Mouse (Mus musculus) liver, adult (tissue): ENCODE measurements around the gene N4bp2l2.

Experiments
- GATA4 ChIP-seq: IDR thresholded peaks from 2 replicates; pipeline ENCODE4 v1.6.1; 2014; ENCODE audit warnings: mild to moderate bottlenecking, low read length; ENCODE audit not compliant: insufficient replicate concordance

The N4bp2l2 gene

GRCm38 (mm10) chr5:150644926-150645325 is 21.1 kb downstream of the N4bp2l2 start:
- TF ChIP-seq GATA4: no peak

DNA sequence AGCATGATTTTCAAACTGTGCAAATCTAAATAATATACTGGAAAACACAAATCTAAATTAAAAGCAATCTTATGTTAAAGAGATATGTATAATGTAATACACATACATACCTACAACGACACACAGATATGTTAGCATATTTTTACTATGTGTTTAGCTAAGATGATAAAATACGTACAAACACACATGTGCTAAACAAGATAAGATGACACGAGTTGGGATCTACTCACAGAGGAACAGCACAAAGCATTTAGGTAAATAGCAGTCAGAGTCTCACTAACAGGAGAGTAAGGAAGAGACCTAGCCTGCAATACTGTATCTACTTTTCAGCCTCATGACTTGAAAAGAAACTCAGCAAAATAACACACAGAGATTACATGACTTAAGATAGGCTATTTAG is 24.5 kb downstream of the N4bp2l2 start:
- no peak for TF ChIP-seq GATA4

DNA sequence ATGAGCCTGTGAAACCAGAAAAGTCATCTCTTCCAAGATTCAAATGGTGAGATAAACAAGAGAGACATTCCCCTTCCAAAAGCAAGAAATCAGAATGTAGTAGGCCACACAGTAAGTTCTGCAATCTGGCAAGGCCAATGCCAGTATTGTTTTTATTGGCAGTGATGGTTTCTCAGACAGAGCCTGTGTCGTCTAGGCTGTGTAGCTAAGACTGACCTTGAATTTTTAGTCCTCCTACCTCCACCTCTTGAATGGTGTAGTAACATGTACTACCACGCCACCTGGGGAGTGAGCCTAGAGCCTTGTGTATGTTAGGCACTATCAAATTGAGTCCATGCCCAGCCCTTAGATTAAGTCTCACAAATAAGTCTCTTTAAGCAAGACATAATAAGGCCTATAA is 36.3 kb downstream of the N4bp2l2 start:
- no peak for TF ChIP-seq GATA4

DNA sequence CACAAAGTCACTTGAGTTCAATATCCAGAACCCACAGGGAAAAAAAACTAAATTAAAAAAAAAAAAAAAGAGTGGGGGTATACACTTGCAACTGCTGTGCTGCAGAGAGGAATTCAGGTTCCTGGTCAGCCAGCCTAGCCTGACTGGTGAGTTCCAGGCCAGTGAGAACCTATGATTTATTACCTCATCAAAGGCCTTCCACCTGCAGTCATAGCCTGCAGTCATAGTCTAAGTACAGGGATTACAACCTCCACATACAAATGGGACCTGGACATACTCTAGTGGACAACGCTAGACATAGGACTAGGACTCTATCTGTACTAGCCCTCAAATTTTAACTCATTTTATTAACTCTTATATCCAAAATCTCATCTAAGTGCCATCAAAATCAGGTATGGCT is 36.7 kb downstream of the N4bp2l2 start:
- no peak for TF ChIP-seq GATA4

DNA sequence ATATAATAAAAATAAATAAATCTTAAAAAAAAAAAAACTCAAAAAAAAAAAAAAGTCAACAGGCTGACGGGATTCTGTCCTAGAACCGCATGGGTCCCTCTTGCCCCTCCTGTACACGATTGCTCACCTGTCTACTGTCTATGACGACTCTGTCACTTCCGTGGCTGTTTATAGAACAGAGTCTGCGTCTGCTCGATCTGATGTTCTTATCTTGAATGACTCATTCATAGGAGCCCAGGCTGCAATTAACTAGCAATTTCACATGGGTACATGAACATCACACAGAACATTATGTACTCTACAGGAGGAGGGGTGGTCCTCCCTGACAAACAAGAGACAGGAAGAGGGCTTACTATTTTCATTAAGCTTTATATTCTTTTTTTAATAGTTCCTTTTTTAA is 40.5 kb downstream of the N4bp2l2 start:
- no peak for TF ChIP-seq GATA4

- TF ChIP-seq GATA4: no peak
Observed at GRCm38 (mm10) chr5:150622792-150623191, 43.2 kb downstream of the N4bp2l2 start.

DNA sequence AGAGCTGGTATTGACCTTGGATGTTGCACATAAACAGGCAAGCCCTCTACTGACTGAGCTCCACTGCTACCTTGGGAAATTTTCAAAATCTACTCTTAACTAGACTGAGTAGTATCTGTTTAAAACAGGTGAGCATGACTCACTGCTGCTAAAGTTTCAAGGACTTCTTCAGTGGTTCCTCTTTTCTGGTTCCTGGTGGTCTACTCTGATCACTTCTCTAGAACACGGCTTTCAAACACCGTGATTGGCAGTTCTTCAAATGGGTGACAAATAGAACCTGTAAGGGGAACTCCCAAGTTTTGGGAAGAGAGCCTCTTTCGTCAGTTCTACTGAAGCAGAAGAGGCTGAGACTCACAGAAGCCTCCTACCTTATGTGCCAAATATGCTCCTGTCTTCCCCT is 44.4 kb downstream of the N4bp2l2 start:
- TF ChIP-seq GATA4: no peak

DNA sequence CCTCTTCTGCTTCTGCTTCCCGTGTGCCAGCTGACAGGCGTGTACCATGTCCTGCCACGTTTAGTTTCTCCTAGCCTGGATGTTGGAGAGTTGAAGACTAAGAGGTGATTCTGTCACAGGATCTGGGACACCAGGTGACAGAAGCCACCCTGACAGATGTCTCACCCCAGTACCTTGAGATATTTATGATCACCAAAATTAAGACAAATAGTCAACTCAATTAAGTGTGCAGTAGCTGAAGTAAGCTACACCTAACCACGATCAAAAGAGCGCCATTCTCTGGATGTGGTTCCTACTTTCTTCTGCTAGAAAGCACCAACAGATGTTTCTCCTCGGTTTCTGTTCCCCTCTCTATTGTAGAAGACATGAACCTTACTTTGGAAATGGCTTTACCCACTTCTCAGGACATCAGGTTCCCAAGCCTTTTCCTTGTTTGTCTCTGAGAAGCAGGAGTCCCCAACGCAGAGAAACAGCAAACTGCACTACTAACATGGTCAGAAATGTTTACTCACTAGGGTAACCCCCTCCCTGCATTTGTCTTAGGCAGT is 45.3 kb downstream of the N4bp2l2 start:
- TF ChIP-seq GATA4: no peak

DNA sequence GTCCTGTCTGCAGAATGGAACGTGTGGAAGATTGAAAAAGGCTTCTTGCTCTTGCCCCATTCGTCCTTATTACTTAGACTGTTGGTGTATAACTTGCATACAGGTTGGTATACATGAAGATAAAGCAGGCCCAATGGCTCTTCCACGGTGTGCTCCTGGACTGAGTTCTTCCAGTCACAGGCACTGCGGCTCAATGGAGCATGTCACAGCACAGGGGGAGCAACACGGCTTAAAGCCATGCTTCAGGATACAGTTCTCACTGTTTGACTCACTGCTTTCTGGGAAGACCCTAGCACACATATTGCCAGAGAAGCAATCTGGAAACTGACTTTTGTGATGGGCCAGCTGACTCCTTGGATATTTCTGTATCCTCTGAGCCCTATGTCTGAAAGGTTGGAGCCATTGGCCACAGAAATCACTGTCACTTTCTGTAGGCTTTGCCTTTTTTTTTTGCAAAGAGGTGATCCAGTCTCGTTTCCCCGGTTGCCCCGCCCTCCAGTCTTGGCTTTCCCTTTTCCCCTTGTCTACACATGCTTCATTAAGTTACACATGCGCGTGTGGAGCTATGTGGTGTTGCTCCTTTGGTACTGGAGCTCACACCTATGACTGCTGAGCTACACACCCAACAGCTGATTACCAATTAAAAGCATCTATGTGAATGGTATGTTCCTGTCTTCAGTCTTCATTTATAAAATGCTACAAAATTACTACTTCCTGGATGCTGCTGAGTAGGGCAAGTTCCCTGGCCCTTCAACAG is 47.2 kb downstream of the N4bp2l2 start:
- TF ChIP-seq GATA4: no peak

DNA sequence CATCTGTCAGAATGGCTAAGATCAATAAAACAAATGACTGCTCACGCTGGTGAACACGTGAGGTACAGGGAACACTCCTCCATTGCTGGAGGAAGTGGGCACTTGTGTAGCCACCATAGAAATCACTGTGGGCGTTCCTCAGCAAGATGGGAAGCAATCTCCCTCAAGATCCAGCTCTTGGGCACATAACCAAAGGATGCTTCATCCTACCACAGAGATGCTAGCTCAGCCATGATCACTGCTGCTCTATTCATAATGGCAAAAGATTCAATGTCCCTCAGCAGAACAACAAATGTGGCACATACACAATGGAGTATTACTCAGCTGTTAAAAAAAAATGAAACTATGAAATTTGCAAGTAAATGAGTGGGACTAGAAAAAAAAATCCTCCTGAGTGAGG is 49.3 kb downstream of the N4bp2l2 start:
- no peak for TF ChIP-seq GATA4

DNA sequence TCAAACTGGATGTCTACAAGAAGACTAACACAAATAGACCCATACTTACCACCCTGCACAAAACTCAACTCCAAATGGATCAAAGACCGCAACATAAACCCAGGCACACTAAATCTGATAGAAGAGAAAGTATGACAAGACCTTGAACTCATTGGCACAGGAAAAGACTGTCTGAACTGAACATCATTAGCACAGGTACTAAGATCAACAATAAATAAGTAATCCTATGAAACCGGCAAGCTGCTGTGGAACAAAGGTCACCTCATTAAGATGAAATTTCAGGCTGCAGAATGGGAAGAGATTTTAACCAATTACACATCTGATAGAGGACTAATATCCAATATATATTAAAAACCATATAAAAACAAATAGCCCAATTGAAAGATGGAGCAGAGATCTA is 49.8 kb downstream of the N4bp2l2 start:
- no peak for TF ChIP-seq GATA4

DNA sequence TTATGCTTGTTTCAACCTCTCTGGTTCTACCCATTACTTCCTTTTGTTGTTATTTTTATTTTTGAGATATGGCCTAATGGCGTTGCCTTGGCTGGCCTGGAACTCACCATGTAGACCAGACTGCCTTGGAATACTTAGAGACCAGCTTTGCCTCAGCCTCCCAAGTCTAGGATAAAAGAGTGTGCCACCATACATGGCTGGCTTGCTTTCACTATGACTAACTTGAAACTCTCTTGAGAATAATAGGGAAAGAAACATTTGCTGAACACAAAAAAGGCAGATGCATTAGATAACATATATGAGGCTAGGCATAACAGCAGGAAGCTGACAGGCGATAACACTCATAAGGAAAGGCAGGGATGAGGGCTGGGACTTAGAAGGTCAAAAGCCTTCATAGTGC is 51.9 kb downstream of the N4bp2l2 start:
- TF ChIP-seq GATA4: peak; percentile 75; the same call in 1 of the 2 replicates

DNA sequence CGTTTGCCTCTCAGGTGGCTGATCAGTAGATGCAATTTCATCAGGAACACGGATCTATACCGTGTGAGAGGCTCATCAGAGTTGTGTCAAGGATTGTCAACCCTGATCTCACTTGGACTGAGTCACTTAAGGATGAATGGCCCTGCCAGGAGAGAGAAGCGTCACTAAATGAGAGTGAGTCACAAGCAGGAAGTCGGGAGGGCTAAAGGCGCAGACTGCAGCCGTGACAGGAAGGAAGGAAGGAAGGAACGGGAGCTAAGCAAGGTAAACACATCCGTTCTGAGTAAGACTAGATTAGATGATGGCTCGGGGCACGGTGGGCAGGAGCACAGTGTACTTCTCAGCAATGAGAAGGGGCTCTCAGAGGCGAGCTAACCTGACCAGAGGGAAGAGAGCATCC is 54.3 kb downstream of the N4bp2l2 start:
- TF ChIP-seq GATA4: peak; percentile 65; the same call in 1 of the 2 replicates

DNA sequence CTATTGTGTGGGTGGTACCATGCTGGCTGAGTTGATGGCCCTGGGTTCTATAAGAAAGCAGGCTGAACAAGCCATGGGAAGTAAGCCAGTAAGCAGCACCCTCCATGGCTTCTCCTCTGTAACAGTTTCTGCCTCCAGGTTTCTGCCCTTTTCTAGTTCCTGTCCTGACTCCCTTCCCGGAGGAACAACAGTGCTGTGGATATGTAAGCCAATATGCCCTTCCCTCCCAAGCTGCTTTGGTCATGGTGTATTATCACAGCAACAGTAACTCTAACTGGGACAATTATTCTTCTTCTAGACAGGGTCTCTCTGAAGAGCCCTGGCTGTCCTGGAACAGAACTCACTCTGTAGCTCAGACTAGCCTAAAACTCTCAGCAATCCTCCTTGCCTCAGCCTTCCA is 54.8 kb downstream of the N4bp2l2 start:
- TF ChIP-seq GATA4: no peak

DNA sequence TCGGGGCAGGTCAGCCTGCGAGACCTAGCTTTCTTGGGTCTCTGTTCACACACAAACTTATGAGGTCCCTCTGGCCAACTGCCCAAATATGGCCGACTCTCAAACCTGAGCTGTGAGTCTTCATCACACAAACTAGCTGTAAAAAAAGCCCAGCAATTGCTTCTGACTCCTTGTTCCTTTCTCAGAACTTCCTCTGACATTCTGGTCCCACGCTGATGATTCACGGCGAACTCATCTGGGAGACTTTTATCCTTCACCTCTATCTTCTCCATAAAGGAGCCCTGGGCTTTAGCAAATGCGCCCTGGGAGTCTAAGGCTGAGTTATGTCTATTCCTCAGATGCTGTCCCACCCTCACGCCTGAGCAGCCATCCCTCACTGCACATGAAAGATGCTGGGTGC is 58.4 kb downstream of the N4bp2l2 start:
- no peak for TF ChIP-seq GATA4

- TF ChIP-seq GATA4: no peak
Observed at GRCm38 (mm10) chr5:150606131-150606530, 59.9 kb downstream of the N4bp2l2 start.
